Mouse (Mus musculus): ENCODE results near the gene Arl16. TPM values are rescaled to one million over a fixed set of nuclear protein-coding genes. Genes with fewer than 3 reads are reported as not detected.
"Not testable (repeated sequence)": the region's sequence is repeated elsewhere in the genome, so short reads cannot be mapped to it uniquely, and the experiment has no call there.

The Arl16 gene
- 54.2 and 65.6 TPM in 2 replicates for polyA plus RNA-seq (2016; fragmentation: Nextera tagmentation; extraction: Ambion mirVana)

DNA sequence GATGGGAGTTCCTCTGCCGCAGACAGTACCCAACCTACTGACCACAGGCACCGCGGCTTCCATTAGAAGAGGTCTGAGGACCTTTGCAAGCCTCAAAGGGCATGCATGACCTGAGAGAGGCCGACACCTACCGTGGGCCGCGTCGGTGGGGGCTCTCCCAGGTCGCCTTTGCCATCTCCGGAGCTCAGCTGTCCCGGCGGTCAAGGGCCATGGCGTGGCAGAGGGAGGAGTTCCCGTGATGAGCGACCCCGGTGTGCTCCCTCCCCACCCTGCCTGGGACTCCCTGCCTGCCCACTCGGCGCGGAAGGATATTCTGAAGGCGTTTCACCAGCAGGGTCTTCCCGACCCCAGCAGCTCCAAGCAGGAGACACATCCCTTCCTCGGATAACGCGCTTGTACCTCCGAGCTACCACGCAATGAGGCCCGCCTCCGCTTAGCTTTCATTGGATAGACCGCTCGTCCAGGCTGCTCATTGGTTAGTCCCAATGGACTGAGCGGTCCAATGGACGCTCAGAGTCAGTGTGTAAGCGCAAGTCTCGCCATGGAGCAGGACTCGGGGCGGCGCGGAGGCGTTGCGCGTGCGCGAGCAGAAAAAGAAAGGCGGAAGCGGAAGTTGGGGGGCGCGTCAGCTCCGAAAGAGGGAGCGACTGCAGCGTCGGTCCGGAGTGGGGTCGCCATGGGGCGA lies at the start of gene Arl16:
Arl16 (minus strand) TSS at position 557 of the 685 bp plus-strand sequence.
- DNase-seq (ENCODE audit: low spot score), result peak; percentile 99
- Histone ChIP-seq H3K36me3 (peaks cover 69% of the 10 kb centered on the region), H3K27ac (peak within 1 kb of the TSS; percentile 88), H3K4me1 (peaks cover 27% of the 10 kb centered on the region), H3K27me3 (ENCODE audit: low read depth, poor library complexity, severe bottlenecking) (no peaks in the 10 kb centered on the region), H3K9me3 (replicated peaks) (no peaks in the 10 kb centered on the region), H3K4me3 (peak within 1 kb of the TSS; percentile 88)
- under 1% methylated on average over 54 of the region's 54 CpGs for WGBS

GRCm38 (mm10) chr11:120517147-120517546 lies 49.7 kb upstream of the Arl16 start:
- no peak for DNase-seq (ENCODE audit: low spot score)
- no peaks in the 10 kb centered on the region for H3K27me3 ChIP-seq (ENCODE audit: low read depth, poor library complexity, severe bottlenecking)
- no peak overlapping the region for H3K27ac ChIP-seq
- H3K9me3 ChIP-seq (replicated peaks), result no peaks in the 10 kb centered on the region
- H3K4me1 ChIP-seq, result peaks cover 34% of the 10 kb centered on the region
- 86% methylated on average over 4 of the region's 4 CpGs for whole genome bisulfite sequencing
- no peaks in the 10 kb centered on the region for H3K36me3 ChIP-seq
- no peak overlapping the region for H3K4me3 ChIP-seq

DNA sequence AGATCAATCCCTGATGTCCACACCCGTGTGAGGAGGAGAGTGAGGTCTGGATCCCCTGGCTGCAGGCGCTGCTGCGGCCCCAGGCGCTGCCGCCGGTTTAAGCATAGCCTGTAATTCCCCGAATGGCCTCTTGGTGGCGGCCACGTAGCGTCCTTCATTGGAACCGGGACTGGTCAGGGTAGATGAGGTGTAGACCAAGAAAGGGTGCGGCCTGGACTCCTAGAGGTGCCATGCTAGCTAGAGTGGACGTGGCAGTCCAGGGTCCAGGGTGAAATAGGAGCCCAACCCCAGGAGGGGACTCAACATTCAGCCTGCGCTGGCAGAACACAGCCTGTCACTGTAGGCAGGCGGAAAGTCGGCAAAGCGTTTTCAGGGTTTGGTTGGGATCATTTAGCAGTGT lies 48.2 kb upstream of the Arl16 start:
- Histone ChIP-seq H3K4me1 (peaks cover 36% of the 10 kb centered on the region), H3K4me3 (peak overlapping the region; percentile 16; the same call in 1 of the 2 replicates), H3K27ac (peak overlapping the region; percentile 50; the same call in 1 of the 2 replicates), H3K27me3 (ENCODE audit: low read depth, poor library complexity, severe bottlenecking) (no peaks in the 10 kb centered on the region), H3K9me3 (replicated peaks) (no peaks in the 10 kb centered on the region), H3K36me3 (no peaks in the 10 kb centered on the region)
- peak; percentile 91 for DNase-seq (ENCODE audit: low spot score)
- 20% methylated on average over 17 of the region's 17 CpGs for WGBS

DNA sequence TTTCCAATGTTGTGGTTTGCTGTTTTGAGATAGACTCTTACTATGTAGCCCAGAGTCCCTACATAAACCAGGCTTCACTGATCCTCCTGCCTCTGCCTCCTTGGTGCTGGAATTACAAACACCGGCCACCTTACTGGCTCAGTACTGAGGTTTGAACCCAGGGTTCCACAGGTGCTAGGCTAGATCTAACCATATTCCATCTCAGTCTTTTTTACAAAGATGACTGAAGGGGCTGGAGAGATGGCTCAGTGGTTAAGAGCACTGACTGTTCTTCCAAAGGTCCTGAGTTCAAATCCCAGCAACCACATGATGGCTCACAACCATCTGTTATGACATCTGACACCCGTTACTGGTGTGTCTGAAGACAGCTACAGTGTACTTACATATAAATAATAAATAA lies 46.9 kb upstream of the Arl16 start:
- not testable (repeated sequence) for H3K9me3 ChIP-seq (replicated peaks); H3K4me3 ChIP-seq; DNase-seq (ENCODE audit: low spot score); H3K27me3 ChIP-seq (ENCODE audit: low read depth, poor library complexity, severe bottlenecking); H3K27ac ChIP-seq; H3K36me3 ChIP-seq
- H3K4me1 ChIP-seq, result peaks cover 31% of the 10 kb centered on the region
- 85% methylated on average over 2 of the region's 2 CpGs for WGBS

DNA sequence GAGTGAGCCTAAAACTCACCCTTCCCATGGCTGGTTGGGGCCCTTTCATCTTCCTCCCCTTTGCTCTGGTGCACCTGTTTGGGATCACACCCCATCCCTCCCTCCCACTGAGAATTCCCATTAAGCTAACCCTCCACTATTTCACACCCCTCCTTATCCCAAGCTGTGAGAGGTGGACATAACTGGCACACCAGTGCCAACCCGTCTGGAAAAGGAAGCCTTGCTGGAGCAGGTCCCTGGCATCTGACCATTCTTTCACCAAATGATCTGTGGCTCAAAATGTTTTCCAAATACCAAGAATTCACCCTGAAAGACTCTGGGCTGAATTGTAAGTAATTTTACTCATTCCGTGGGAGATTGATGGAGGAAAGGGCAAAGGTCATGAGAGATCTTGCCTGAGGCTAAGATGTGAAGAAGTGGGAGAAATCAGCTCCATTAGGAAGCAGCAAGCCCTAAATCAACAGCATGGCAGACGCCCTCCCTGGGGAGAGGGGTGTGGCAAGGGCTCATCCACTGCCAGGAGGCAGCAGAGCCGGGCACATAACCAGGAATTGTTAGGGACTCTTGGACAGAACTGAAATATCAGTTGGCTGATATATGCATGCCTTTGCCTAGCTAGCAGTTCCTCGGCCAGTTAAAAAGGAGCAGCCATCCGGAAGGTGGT lies 45.5 kb upstream of the Arl16 start:
- H3K4me1 ChIP-seq, result peaks cover 31% of the 10 kb centered on the region
- no peaks in the 10 kb centered on the region for H3K9me3 ChIP-seq (replicated peaks)
- 0 out of 2 replicates have a peak, but pooled peaks cover 4% of the 10 kb centered on the region for H3K27me3 ChIP-seq (ENCODE audit: low read depth, poor library complexity, severe bottlenecking)
- 32% methylated on average over 6 of the region's 6 CpGs for WGBS
- no peak overlapping the region for H3K27ac ChIP-seq
- no peak overlapping the region for H3K4me3 ChIP-seq
- DNase-seq (ENCODE audit: low spot score), result no peak
- no peaks in the 10 kb centered on the region for H3K36me3 ChIP-seq

- WGBS, result 11% methylated on average over 16 of the region's 16 CpGs
- Histone ChIP-seq H3K4me1 (peaks cover 23% of the 10 kb centered on the region), H3K4me3 (peak overlapping the region; percentile 36), H3K36me3 (no peaks in the 10 kb centered on the region), H3K27ac (peak overlapping the region; percentile 75), H3K9me3 (replicated peaks) (no peaks in the 10 kb centered on the region), H3K27me3 (ENCODE audit: low read depth, poor library complexity, severe bottlenecking) (0 out of 2 replicates have a peak, but pooled peaks cover 4% of the 10 kb centered on the region)
- no peak for DNase-seq (ENCODE audit: low spot score)
These were observed 43.1 kb upstream of the Arl16 start for GRCm38 (mm10) chr11:120510375-120511030.

DNA sequence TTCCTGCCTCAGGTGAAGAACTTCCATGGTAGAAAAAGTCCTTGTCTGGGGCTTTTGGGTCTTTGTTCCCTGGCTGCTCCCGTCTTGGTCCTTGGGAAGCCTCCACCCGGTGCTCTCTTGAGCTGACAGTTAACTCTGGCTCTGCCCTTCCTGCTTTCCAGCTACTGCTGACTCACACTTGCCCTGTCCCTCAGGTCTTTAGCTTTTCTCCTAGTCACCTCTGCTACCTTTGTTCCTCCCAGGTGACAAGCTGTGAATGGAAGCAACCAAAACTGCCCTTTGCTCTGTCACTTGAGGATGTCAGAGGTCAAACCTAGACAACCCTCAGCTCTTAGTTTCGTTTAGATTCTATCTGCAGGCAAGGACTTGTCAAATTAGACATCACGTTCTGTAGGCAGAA lies 42.5 kb upstream of the Arl16 start:
- Histone ChIP-seq H3K4me3 (0 out of 2 replicates have a peak overlapping the region, but pooled peaks have one; percentile 36), H3K27ac (peak overlapping the region; percentile 75), H3K27me3 (ENCODE audit: low read depth, poor library complexity, severe bottlenecking) (0 out of 2 replicates have a peak, but pooled peaks cover 4% of the 10 kb centered on the region), H3K9me3 (replicated peaks) (no peaks in the 10 kb centered on the region), H3K36me3 (no peaks in the 10 kb centered on the region), H3K4me1 (peaks cover 21% of the 10 kb centered on the region)
- no peak for DNase-seq (ENCODE audit: low spot score)
- 35% methylated on average over 4 of the region's 4 CpGs for WGBS

DNA sequence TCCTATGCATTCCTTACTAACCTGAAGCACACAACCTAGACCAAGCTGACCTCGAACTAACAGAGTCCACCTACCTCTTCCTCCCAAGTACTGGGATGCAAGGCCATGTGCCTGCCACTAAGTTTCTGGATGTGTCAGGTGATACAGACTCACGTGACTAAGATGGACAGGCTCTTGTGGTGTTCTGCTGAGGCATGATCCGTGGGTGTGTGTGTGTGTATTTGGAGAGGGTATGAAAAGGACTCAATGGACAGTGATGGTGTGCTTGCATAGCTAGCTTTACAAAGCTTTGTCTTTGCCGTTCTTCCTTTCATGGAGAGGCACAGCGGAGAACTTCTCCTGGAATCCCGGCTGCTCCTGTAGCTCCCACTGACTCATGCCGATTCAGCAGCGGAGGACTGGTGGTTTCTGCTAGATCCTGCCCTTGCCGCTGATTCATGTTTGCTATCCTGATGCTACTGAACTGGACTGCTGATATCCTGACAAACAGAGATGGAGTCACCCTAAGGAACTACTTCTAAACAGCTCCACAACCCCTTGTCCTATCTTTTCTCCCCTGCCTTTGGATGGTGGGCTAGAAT lies 41.0 kb upstream of the Arl16 start:
- Histone ChIP-seq H3K27me3 (ENCODE audit: low read depth, poor library complexity, severe bottlenecking) (0 out of 2 replicates have a peak, but pooled peaks cover 4% of the 10 kb centered on the region), H3K36me3 (no peaks in the 10 kb centered on the region), H3K27ac (no peak overlapping the region), H3K9me3 (replicated peaks) (no peaks in the 10 kb centered on the region), H3K4me3 (no peak overlapping the region), H3K4me1 (peaks cover 21% of the 10 kb centered on the region)
- 91% methylated on average over 9 of the region's 9 CpGs for WGBS
- no peak for DNase-seq (ENCODE audit: low spot score)

DNA sequence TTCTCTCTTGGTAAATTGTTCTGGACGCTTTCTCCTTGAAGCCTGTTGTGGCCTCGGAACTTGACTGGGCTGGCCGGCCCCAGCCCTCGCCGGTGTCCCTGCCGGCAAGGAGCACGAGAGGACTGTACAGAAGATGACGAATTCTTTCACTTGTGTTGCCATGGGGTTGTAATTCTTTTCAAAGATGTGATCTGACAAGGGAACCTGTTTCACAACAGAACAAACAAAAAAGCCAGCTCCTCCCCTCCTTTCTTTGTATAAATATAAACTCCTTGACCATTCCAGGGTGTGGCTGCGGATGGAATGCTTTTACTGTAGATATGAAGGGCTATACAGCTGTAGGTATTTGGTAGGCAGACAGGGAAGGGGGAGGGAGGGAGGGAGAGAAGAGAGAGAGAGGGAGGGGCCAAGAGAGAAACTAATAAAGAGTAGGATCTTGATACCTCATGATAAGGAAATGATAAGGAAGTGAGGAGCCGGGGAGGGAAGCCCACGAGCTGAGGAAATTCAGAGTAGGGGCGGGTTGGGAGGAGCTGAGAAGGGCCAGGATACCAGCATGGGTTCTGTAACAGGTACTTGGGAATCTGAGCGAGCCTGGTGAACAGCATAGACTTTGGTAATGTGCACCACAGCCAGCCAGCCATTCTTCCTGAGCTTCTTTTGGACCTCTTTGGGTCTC lies 40.3 kb upstream of the Arl16 start:
- Histone ChIP-seq H3K4me3 (no peak overlapping the region), H3K4me1 (peaks cover 16% of the 10 kb centered on the region), H3K27me3 (ENCODE audit: low read depth, poor library complexity, severe bottlenecking) (0 out of 2 replicates have a peak, but pooled peaks cover 4% of the 10 kb centered on the region), H3K36me3 (no peaks in the 10 kb centered on the region), H3K27ac (no peak overlapping the region), H3K9me3 (replicated peaks) (no peaks in the 10 kb centered on the region)
- no peak for DNase-seq (ENCODE audit: low spot score)
- WGBS, result 82% methylated on average over 13 of the region's 13 CpGs

DNA sequence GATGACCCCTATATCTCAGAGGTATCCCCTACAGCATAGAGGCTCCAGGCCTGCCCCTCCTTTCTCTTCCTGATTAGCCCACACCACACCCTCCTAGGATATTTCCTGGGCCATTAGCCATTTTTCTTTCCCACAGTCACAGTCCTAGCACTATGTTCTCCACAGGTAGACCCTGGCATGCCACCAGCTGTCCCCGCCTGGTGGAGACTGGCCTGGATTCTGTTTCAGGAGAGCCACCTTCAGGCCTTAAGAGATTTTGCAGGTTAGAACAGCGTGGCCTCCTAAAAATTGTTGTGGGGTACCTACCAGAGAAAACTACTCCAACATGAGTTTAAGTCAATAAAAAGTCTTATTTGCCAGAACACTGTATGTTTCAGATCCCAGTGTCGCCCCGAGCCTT lies 39.5 kb upstream of the Arl16 start:
- H3K4me3 ChIP-seq, result no peak overlapping the region
- no peak for DNase-seq (ENCODE audit: low spot score)
- H3K9me3 ChIP-seq (replicated peaks), result no peaks in the 10 kb centered on the region
- H3K27me3 ChIP-seq (ENCODE audit: low read depth, poor library complexity, severe bottlenecking), result 0 out of 2 replicates have a peak, but pooled peaks cover 4% of the 10 kb centered on the region
- H3K36me3 ChIP-seq, result no peaks in the 10 kb centered on the region
- peaks cover 13% of the 10 kb centered on the region for H3K4me1 ChIP-seq
- no peak overlapping the region for H3K27ac ChIP-seq
- WGBS, result 62% methylated on average over 4 of the region's 4 CpGs

GRCm38 (mm10) chr11:120505661-120506060 lies 38.3 kb upstream of the Arl16 start:
- 94% methylated on average over 3 of the region's 3 CpGs for WGBS
- Histone ChIP-seq H3K27me3 (ENCODE audit: low read depth, poor library complexity, severe bottlenecking) (0 out of 2 replicates have a peak, but pooled peaks cover 4% of the 10 kb centered on the region), H3K4me3 (no peak overlapping the region), H3K4me1 (peaks cover 12% of the 10 kb centered on the region), H3K27ac (no peak overlapping the region), H3K36me3 (no peaks in the 10 kb centered on the region), H3K9me3 (replicated peaks) (no peaks in the 10 kb centered on the region)
- no peak for DNase-seq (ENCODE audit: low spot score)

GRCm38 (mm10) chr11:120501701-120502100 lies 34.3 kb upstream of the Arl16 start:
- 87% methylated on average over 4 of the region's 4 CpGs for WGBS
- no peak for DNase-seq (ENCODE audit: low spot score)

More at GRCm38 (mm10) chr11:120501701-120502100, 34.3 kb upstream of the Arl16 start:
- Histone ChIP-seq H3K27me3 (ENCODE audit: low read depth, poor library complexity, severe bottlenecking) (no peaks in the 10 kb centered on the region), H3K4me1 (peaks cover 8% of the 10 kb centered on the region), H3K4me3 (no peak overlapping the region), H3K36me3 (peaks cover 33% of the 10 kb centered on the region), H3K9me3 (replicated peaks) (no peaks in the 10 kb centered on the region), H3K27ac (no peak overlapping the region)

All from limb, embryonic 10.5 days (tissue).